Mouse (Mus musculus) G1E (cell line): Measurements from ENCODE around the gene Txnrd1.

Source experiments
- CTCF ChIP-seq: IDR thresholded peaks from 2 replicates; pipeline ENCODE4 v1.5.1; 2012; ENCODE audit warnings: low read depth, low read length, inconsistent platforms, mixed read lengths
- GATA1 ChIP-seq: IDR thresholded peaks from 2 replicates; pipeline ENCODE4 v1.6.1; 2012; ENCODE audit warnings: borderline replicate concordance, low read length, inconsistent platforms, mixed read lengths
- TAL1 ChIP-seq: conservative IDR thresholded peaks from 2 replicates; pipeline ENCODE4 v1.6.1; 2012; ENCODE audit warnings: low read depth, low read length, inconsistent platforms, mixed read lengths

DNA sequence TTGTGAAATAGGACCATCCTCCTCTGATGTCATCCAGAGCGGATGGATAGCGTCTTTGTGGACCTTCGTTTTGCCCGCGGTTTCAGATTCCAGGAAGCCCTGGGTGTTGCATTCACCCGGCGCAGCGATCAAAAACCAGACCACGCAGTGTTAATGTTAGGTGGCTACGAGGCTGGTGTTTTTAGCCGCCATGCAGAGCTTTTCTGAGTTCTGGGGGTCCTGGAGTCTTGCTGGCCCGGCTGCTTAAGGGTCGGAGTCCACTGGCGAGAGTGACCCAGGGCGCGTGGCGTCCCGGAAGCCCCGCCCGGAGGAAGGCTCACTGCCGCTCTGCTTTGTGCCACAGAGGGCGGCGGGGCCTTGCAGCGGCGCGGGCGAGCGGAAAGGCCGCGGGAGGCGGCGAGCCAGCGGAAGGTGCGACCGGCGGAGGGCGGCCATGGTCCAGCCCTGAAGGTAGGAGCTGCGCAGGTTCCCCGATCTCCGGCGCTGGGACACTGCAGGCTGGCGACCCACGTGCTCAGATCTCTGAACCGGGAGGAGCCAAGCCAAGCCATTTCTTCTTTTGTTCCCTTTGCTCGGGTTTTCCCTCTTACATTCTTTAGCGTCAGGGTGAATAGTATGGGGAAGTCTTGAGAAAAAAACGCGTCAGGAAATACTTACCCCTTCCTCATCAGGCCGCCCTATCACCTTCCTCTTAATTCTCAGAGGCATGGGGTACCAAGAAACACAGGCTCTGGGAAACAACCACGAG, 26.6 kb downstream of the Txnrd1 start:
- TF ChIP-seq GATA1 (no peak), CTCF (no peak), TAL1 (no peak)
